Mouse (Mus musculus): ENCODE measurements around the gene Ercc1.

DNA sequence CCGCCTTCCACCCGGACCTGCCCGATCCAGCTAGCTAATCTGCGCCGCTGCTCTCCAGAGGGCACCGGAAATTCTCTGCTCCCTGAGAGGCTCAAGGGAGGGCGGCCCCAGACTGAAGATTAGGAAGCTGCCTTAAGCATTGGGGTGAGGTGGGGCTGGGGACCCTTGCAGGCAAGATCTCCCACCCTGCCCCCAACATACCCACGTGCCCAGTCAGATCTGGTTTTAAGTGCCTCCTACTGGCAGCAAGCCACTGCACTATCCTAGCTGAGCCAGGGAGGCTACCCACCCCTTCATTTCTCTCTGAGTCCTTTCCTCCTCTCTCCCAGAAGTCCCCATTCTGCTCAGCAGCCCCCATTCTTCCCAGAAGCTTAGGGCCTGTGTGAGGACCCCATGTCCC lies 33.5 kb downstream of the Ercc1 start:
- TF ChIP-seq CTCF (IDR thresholded peaks at IDR 0.05; ENCODE audit: low read depth) (no peak), EP300 (IDR thresholded peaks at IDR 0.05; ENCODE audit: low read depth) (no peak)
